Mouse (Mus musculus): Measurements from ENCODE around the gene Sox4.

Sox4 gene

DNA sequence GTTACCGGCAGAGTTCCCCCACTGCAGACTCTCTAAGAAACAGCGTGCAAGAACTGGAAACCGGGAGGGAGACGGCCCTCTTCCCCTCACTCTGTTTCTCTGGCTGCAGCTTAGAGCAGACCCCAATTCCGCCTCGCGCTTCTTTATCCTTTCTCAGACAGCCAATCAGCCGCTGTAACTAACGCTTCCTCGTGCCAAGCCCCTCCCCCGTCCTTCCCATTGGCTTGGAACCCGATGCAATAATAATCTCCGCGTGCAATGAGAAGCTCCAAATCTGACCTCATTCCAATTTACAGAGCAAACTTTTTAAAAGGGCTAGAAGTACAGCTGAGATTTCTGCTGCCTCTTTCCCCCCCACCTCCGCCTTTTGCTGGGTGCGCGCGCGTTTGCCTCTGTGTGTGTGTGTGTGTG lies at the start of gene Sox4:
TSS of gene Sox4 (minus strand) at position 133 of the 411 bp plus-strand sequence.
- DNase-seq = peak; percentile 86 to 87

DNA sequence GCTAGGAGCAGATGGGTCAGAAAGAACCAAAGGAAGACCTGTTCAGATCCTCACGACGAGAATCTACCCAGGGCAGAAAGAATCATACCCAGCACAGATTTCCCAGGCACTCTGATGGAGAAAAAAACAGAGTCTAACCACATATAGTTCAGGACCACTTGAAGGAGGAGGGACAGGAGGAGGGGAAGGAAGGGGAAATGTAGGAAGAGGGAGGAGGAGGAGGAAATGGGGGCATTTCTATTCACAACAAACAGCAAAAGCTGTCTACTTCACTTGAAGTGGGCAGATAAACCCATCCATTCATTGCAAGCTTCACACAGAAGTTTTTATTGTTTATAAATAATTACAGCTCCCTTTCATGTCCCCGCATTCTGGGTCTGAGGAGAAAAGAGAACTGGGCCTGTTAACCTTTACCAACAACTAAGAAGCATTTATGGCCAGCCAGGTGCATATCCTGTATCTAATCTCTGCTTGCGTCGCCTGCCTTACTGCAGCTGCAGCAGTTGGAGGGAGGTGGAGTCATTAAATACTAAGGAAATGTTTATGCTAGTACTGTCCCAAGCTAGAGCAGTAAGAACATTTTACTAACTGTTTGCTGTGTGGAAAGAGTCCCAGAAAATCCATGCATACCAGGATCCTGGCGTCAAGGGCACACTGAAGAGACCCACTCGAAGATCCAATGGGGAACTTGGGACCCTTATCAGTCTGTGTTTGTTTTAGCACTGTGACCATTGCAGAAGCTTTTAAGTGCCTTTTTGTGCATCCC lies 38.6 kb upstream of the Sox4 start:
- DNase-seq = no peak

DNA sequence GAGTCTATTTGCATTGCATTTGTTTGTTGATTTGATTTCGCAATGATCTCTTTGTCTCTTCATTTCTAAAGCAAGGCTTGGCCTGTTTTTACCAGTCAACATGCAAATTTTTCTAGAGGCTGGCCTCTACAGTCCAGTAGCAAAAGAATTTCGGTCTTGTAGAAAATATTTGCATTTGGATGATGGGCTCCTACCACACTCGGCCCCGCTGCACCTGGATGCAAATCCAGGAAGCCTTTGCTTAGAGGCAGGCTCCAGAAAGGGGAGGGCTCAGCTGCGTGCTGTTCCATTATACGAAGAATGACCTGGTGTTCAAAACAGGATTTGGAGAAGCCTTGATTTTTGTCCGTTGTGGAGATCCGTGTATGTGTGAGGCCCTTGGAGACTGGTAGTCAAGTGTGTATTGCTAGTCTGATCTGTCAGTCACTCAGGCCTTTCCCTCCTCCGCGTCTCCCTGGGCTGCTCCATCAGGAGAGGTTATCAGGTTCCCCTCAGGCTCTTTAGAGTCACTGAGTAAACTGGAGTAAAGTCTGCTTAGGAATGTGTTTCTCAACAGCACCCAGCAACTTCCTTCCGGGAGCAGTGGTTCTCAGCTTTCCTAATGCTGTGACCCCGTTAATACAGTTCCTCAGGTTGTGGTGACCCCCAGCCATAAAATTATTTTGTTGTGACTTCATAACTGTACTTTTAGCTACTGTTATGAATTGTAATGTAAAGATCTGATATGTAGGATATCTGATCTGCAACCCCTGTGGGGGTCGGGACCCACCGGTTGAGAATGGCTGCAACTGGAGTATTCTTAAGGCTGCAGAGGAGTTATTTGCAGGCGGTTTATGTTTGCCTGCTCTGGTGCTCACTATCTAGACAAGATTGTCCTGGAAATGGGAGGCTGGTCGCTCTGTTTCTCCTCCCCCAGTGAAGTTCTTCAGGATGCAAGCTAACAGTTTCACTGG lies 35.5 kb upstream of the Sox4 start:
- DNase-seq = no peak

DNA sequence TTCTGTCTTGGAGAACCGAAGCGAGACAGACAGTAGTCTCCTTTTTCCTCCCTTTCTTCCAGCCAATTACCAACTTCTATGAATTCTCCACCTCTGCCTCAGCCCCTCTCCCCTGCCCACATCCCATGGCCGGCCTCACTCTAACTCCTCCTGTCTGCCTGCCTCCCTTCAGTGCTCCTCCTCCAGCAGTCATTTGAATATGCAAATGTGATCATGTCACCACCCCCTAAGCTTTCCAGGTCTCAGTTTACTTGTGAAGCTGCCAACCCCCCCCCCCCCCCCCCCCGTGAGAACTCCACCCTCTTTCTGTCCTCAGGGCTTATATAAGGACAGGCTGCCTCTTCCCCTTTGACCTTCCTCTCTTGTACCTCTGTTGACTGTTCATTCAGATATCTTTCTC lies 27.2 kb upstream of the Sox4 start:
- no peak for DNase-seq

DNA sequence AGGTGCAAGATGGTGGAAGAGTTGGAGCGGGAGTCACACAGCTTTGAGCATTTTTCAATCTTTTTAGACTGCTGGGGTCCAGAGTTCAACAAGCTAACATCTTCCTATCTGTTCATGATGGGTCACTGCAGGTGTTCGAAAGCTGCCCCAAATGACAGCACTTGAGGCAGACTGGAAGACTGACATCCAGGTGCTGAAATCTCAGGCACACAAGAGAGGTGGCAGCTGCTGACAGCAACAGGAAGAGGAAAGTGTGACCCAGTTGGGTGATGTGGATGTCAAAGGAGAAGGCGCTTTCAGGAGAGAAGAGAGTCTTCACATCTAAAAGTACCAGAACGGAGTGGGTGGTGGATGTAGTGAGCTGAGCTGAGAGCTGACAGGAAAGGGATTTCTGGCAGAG lies 21.5 kb upstream of the Sox4 start:
- DNase-seq = no peak

DNA sequence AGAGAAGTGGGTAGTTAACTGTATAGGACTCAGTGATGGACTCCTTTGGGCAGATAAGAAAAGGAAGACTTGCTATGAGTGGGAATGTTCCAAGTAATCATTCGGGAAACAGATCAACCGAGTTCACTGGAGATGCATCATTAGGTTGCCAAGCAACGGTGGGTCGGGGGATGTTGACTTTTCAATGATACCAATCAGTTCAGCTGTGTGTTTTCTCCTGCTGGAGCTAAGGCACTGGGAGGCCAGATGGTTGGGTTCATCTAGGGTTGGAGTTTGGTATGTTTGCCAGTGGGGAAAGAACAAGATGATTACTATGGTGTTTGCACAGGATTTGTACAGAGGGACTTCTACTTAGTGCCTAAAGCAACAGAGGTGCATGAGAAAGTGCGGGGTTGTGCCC lies 21.1 kb upstream of the Sox4 start:
- DNase-seq = no peak

DNA sequence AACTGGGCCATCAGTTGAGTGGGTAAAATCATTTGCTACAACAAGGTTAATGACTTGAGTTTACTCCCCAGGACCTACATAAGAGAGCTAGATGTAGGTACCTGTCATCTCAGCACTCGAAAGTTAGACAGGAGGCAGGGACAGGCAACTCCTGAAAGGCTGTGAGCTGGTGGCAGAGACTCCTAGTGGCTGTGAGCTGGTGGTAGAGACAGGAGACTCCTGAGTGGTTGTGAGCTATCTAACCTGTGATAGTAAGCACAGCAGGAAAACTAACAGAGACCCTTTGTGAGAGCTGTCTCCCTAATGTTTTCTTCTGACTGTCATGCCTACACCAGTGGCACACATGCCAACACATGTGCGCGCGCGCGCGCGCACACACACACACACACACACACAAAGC lies 7.4 kb upstream of the Sox4 start:
- DNase-seq = no peak

DNA sequence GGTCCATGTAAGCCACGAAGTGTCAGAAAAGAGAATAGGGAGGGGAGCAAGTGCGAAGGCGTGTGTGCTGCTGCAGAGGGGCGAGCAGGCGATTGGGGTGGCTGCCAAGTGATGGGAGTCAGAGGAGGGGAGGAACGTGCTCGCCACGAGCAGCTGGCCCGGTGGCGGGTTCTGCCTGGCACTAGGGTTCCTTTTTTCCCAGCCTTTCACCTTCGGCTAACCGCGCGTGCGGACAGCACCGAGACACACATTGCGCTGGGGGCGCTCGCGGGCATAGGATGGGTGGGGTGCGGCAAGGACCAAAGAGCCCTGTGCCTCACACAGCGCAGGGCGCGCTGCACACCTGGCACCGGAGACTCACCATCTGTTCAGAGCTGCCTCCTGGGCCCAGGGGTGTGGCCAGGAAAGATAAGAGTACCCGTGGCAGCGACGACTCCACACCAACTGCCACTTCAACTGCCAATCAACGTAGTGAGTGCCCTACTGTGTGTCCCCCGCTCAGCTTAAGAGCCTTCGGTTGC lies 6.0 kb upstream of the Sox4 start:
- DNase-seq = peak; percentile 84 to 88

DNA sequence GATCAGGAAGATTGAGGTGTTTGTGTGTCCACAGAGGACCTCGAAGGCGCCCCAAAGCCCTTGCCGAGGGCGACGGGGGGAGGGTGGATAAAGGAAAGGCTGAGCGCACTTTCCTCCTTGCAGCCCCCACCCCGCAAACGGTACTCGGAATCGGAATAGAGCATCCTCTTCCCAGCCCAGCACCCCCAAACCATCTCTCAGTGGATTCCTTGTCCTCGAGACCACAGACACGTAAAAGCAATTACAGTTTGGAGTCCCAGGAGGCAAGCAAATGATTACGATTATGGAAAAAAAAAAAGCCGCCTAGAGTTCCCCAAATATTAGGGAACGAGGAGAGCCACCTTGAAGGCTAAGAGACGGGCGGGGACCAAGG lies 5.5 kb upstream of the Sox4 start:
- no peak for DNase-seq

DNA sequence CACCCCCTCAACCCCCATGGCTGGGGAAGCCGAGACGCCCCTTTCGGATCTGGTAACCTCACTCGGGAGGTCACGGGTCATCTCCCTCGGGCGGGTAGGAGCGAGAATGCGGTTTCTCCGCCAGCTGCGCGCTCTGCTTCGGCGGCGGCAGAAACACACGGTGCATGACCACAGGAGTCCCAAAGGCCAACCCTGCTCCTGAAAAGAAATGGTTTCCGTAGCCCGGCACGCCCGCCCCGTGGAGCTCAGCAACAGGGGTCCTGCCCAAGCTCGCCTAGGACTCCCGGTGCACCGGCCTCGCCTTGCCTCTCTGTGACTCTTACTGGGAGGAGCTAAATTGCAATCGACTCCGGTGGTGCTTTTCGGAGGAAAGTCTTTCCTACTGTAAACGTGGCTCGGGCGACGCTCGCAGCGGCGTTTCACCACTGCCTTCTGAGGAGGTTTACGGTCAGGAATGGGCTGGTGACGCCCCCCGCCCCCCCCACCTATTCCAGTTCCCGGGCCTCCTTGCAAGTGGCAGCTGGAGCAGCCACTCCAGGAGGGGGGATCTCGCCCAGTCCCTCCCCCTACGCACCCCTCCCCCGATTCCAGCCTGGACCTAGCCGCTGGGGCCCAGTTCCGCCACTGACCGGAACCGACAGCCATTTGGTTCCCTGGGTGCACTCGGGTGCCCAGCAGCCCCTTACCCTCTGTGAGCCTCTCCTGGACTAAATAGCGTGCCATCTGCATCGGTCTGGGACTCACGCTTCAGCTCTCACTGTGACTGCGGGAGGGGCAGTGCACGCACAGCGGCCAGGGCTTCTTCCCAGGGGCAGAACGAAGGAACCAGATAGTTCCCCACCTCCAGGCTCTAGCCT lies 4.9 kb upstream of the Sox4 start:
- peak; percentile 58 to 63 for DNase-seq

DNA sequence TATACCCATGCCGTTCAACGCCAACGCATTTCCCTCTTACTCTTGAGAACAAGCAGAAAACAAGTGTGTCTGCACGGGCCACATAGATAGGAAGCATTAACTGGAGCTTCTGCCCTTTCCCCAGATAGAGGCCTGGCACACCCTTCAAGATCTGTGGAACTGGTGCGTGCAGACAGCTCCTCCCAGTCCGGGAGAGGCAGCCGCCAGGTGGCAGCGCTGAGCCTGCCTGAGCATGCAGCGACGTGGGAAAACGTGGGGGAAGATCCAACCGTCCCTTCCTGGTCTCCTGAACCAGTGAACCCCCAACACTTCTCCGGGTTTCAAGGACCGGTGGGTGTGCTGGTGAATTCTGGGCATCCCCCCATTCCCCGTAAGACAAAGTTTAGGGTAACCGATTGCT lies 4.3 kb upstream of the Sox4 start:
- peak; percentile 96 to 97 for DNase-seq

DNA sequence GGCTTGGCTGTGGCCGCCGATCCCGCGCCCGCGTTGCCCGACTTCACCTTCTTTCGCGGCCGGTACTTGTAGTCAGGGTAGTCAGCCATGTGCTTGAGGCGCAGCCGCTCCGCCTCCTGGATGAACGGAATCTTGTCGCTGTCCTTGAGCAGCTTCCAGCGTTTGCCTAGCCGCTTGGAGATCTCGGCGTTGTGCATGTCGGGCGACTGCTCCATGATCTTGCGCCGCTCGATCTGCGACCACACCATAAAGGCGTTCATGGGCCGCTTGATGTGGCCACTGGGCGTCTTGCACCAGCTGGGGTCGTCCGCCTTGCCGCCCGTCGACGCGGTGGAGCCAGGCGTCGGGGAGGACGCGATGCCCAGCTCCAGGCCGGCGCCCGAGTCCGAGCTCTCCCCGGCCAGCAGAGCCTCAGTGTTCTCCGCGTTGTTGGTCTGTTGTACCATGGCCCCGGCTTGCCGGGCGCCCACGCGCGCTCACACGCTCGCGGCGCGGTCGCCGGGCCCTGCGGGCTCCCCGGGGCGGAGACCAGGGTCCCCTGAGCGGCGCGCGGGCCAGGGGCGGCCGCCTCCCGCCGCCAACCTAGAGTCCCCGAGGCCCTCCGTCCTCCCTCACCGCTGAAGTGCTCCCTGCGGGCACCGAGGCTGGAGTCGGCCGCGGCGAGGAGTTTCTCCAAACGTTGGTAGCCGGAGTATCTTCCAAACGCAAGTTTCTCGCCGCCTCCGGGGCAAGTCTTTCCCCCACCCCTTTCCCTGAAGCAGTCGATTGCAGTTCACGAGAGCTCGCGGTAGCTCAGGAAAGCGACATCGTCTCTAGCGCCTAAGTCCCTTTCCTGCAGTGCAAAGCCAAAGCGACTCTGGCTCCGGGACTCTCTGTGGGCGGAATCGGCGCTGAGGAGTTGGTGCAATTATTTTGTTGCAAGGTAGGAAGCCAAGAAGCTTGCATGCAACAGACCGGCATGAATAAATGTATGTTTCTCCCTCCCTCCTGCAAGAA lies 639 bp downstream of the Sox4 start:
- DNase-seq = peak; percentile 45 to 55

DNA sequence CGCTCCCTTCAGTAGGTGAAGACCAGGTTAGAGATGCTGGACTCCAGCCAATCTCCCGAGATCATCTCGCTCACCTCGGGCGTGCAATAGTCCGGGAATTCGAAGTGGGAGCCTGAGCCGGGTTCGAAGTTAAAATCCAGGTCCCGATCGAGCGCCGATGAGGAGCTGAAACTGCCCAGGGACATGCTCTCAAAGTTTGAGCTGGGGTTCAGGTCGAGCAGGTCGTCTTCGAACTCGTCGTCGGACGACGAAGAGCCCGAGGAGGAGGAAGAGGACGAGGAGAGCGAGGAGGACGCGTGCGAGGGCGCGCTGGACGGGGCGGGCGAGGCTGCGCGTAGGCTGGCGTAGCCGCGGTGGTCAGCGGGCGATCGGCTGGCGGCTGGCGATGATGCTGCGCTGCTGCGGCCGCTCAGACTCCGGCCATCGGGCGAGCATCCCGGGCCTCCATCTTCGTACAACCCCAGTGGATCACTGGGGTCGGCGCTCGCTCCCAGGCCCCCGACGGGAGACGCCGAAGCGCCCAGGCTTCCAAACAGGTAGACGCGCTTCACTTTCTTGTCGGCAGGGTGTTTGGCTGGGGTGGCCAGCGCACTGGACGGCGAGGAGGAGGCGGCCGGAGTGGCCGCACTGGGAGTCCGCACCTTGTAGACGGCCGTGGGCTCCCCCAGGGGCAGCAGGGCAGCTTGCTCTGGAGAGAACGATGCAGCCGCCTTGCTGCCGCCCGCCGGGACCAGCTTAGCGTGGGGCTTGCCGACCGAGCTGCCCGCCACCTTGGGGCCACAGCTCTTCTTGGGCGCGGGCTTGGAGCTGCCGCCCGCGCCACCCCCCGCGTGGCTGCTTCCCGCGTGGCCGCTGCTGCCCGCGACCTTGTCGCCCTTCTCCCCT lies 1.6 kb downstream of the Sox4 start:
- peak; percentile 17 for DNase-seq

DNA sequence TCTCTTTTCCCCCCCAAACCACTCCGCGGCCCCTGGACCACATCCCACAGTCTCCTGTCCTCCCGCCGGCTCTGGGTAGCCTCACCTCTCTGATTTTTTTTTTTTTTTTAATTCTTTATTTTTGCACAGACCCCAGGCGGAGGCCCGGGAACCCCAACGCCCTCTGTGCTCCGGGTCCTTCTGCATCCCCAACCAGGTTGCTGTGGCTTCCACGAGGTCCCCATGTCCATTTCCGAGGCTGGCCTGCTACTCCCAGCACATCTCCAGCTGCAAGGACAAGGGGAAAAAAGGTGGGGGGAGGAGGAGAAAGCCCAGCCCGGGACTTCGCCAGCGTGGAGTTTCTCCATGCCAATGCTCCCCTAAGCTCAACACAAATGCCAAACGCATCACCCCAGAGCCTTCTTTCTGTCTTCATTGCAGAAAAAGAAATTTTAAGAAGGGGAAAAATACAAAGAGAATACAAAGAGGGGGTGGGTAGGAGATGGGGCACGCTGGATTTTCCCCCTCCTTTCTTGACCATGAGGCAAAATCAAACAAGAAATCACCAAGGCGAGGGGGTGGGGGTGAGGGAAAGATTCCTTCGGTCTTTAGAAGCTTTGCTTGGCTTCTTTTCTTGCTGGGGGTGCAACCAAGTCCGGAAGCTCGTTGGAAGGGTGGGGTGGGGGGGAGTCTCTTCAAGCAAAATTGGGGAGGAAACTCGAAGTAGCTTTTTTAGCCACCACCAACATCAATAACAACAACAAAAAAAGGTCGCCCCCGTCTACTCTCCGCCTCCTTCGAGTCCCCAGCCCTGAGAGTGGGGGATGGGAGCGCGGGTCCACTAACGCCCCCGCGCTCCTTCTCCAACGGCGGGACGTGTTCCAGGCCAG lies 2.7 kb downstream of the Sox4 start:
- peak; percentile 24 to 25 for DNase-seq

DNA sequence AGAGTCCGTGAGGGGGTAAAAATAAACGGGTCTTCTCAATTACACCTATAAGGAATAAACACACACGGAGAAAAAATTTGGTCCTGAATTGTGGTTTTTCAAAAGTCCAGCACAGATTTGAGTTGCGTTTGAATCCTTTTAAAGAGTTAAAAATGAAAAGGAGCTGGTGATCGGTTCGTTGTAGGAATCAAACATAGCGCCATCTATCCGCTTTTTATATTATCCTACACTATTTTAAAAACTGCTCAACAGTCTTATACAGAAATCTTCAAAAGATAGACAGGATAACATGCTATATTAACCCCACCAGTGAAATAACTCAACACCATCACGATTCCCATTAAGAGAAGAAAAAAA lies 3.3 kb downstream of the Sox4 start:
- no peak for DNase-seq

DNA sequence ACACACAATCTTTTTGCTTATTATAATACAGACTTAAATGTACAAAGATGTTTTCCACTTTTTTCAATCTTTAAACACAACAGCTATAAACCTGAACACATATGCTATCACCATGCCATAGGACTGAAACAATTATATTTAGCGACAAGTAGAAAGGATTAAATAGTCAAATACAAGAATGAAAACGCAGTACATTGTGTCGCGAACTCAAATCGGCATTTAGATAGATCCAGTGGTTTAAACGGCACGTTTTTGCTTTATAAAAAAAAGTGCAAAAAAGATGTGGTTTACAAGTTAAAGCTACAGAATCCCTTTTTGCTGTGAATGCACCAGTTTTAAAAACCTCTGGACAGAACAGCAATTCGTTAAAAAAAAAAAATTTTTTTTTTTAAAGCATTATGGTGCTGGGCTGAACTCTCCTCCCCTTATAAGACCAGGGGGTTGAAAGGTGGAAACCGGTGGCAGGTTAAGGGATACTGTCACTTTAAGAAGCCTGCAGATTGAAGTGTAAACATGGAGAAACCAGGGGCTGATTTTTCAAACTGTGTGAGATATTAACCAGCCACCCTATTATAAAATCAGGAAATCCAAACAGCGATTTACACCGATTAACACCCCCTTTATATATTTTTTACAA lies 4.1 kb downstream of the Sox4 start:
- DNase-seq = no peak

DNA sequence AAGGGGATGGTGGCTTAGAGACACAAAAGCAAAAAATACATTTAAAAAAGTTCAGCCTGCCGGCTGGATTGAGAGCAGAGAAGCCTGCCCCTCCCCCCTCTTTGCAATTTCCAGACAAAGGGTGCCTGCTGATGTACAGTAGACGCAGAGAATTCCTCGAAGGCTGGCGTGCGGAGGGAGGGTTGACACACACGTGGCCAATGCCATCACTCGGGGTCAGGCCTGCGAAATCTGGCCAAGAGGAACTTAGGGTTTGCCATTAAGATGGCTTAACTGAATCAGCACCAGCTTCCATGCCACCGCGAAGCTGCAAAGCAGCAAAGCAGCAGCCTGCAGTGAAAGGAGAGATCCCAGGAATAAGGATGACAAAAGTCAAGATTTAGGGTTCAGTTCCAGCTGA lies 5.0 kb downstream of the Sox4 start:
- DNase-seq = peak in 1 of 2 experiments; percentile 16

DNA sequence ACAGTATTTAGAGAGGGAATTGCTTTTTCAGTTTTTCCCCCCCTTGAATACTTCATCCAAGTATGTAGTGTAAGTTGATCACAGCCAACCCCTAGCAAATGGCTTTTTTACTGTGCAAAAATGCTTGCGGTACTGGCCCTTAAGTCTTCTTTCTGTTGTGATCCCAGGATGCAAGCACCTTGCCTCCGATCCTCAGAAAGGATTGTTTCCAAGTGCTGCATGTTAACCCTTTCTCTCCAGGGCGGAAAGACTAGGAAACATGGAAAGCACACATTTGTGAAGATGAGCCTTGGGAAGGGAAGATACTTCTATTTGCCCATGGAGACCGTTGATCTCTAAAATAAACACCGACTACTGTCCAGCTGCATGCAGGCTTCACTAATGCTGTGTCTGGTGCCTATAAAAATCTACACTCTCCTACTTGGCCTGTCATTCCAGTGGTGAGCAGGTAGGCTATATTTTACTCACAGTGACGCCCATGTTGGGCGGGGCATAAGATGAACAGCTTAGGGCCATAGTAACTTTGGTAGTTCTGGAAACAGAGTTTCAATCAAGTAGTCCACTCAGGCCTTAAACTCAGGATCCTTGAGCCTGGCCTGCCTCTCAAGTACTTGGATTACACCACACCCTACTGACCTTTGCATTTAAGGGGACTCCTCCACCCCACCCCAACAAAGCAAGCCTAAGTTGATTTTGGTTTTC lies 5.6 kb downstream of the Sox4 start:
- no peak for DNase-seq
